Mouse (Mus musculus): ENCODE data around the gene Gdi1. TPM values are rescaled to one million over a fixed set of nuclear protein-coding genes. Genes with fewer than 3 reads are reported as not detected.

The Gdi1 gene
- total RNA-seq, 2 experiments from 2014 or later, result 30.6 to 36.0 TPM

- TF ChIP-seq CTCF (IDR thresholded peaks at IDR 0.05), result no peak
- DNase-seq, result peak; percentile 88
- peak overlapping the region; percentile 86 for H3K4me3 ChIP-seq
- peak overlapping the region; percentile 96 for H3K27ac ChIP-seq
- intact Hi-C loops (cut with DNase I), result no loop called here
These were observed 22.3 kb upstream of the Gdi1 start for GRCm38 (mm10) chrX:74282395-74283091.

- intact Hi-C loops (cut with DNase I), result no loop called here
These were observed 21.7 kb upstream of the Gdi1 start for GRCm38 (mm10) chrX:74283092-74283437.

GRCm38 (mm10) chrX:74293431-74293830, 11.4 kb upstream of the Gdi1 start:
- intact Hi-C loops (cut with DNase I), result no loop called here
- Histone ChIP-seq H3K4me3 (no peak overlapping the region), H3K27ac (no peak overlapping the region)
- DNase-seq, result no peak
- no peak for TF ChIP-seq CTCF (IDR thresholded peaks at IDR 0.05)

More at GRCm38 (mm10) chrX:74283092-74283437, 21.7 kb upstream of the Gdi1 start:
- H3K4me3 ChIP-seq, result peak overlapping the region; percentile 86
- DNase-seq, result no peak
- peak overlapping the region; percentile 96 for H3K27ac ChIP-seq
- TF ChIP-seq CTCF (IDR thresholded peaks at IDR 0.05), result no peak

GRCm38 (mm10) chrX:74296538-74297448, 8.0 kb upstream of the Gdi1 start, which contains the start of gene Atp6ap1:
Atp6ap1 (plus strand) TSS chrX:74297097.
- intact Hi-C loops (cut with DNase I), result no loop called here
- Histone ChIP-seq H3K27ac (peak within 1 kb of the TSS; percentile 92), H3K4me3 (peak within 1 kb of the TSS; percentile 77)
- peak; percentile 95 for DNase-seq
- TF ChIP-seq CTCF (IDR thresholded peaks at IDR 0.05), result no peak

GRCm38 (mm10) chrX:74298348-74298747, 6.5 kb upstream of the Gdi1 start:
- no peak overlapping the region for H3K27ac ChIP-seq
- intact Hi-C loops (cut with DNase I), result no loop called here
- DNase-seq, result no peak
- H3K4me3 ChIP-seq, result 0 out of 2 replicates have a peak overlapping the region, but pooled peaks have one; percentile 17
- TF ChIP-seq CTCF (IDR thresholded peaks at IDR 0.05), result no peak

- no peak for TF ChIP-seq CTCF (IDR thresholded peaks at IDR 0.05)
- intact Hi-C loops (cut with DNase I), result no loop called here
- Histone ChIP-seq H3K4me3 (no peak overlapping the region), H3K27ac (no peak overlapping the region)
- no peak for DNase-seq
These were observed 5.1 kb upstream of the Gdi1 start for GRCm38 (mm10) chrX:74299721-74300120.

GRCm38 (mm10) chrX:74312540-74313464, 8.0 kb downstream of the Gdi1 start, which contains the start of gene Fam50a:
Fam50a (plus strand) TSS chrX:74313033.
- TF ChIP-seq CTCF (IDR thresholded peaks at IDR 0.05), result no peak
- intact Hi-C loops (cut with DNase I), result loop anchor here (5.0 kb wide), 1 partner anchor 41 kb away; the partner anchor contains the start of gene Rpl10
- Histone ChIP-seq H3K27ac (peak within 1 kb of the TSS; percentile 94), H3K4me3 (peak within 1 kb of the TSS; percentile 87)
- DNase-seq, result peak; percentile 94

GRCm38 (mm10) chrX:74328725-74329161, 23.9 kb downstream of the Gdi1 start, which contains the start of gene Plxna3:
Plxna3 (plus strand) TSS chrX:74329066.
- H3K27ac ChIP-seq, result peak within 1 kb of the TSS; percentile 83
- DNase-seq, result peak; percentile 74
- TF ChIP-seq CTCF (IDR thresholded peaks at IDR 0.05), result no peak
- intact Hi-C loops (cut with DNase I), result no loop called here
- H3K4me3 ChIP-seq, result peak within 1 kb of the TSS; percentile 74

- intact Hi-C loops (cut with DNase I), result no loop called here
- no peak for DNase-seq
- peak overlapping the region; percentile 74 for H3K4me3 ChIP-seq
- peak overlapping the region; percentile 83 for H3K27ac ChIP-seq
- TF ChIP-seq CTCF (IDR thresholded peaks at IDR 0.05), result no peak
These were observed 24.4 kb downstream of the Gdi1 start for GRCm38 (mm10) chrX:74329215-74329671.

- no peak for DNase-seq
- TF ChIP-seq CTCF (IDR thresholded peaks at IDR 0.05), result no peak
- Histone ChIP-seq H3K4me3 (no peak overlapping the region), H3K27ac (no peak overlapping the region)
- intact Hi-C loops (cut with DNase I), result no loop called here
These were observed 25.6 kb downstream of the Gdi1 start for GRCm38 (mm10) chrX:74330166-74330930.

All from gastrocnemius, adult 2 months (tissue).